Mouse (Mus musculus): ENCODE measurements at regions not wholly inside any gene's neighbourhood (a gene's known extent, or its start where the extent isn't known, plus 50 kb on each side); places are given as distances from the start of the nearest gene placed in this dataset.

- H3K36me3 ChIP-seq = no peaks in the 10 kb centered on the region
- H3K4me3 ChIP-seq = no peak overlapping the region
- H3K4me2 ChIP-seq = no peak overlapping the region
- no peaks in the 10 kb centered on the region for H3K4me1 ChIP-seq (replicated peaks)
- H3K27ac ChIP-seq (replicated peaks) = no peak overlapping the region
- H3K9me3 ChIP-seq = 0 out of 2 replicates have a peak, but pooled peaks cover 7% of the 10 kb centered on the region
- H3K9ac ChIP-seq = no peak overlapping the region
- H3K27me3 ChIP-seq = no peaks in the 10 kb centered on the region
- 91% methylated on average over 4 of the region's 4 CpGs for WGBS
- no peak for ATAC-seq (ENCODE audit: low read depth)
Measured at GRCm38 (mm10) chr1:186350381-186350780, 233.3 kb upstream of the Lyplal1 start.

DNA sequence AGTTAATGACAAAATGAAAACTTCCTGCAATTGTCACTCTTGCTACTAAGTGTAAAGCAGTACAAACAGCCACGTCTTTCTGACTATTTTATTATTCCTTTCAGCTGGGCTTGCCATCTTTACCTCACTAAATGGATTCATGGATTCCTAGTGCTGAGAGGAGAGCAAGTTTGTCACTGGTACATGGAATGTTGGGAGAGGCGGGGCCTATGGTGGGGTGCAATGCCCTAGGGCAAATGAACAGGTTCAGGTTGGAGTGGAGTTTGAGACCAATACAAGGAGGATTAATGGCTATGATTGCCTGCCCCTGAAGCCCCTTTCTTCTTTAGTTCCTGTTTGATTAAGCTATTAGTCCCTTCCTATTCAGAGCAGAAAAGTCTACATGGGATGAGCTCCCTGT, 232.9 kb upstream of the Lyplal1 start:
- Histone ChIP-seq H3K9me3 (0 out of 2 replicates have a peak, but pooled peaks cover 7% of the 10 kb centered on the region), H3K4me3 (no peak overlapping the region), H3K36me3 (no peaks in the 10 kb centered on the region), H3K27me3 (no peaks in the 10 kb centered on the region), H3K4me1 (replicated peaks) (no peaks in the 10 kb centered on the region), H3K9ac (no peak overlapping the region), H3K4me2 (no peak overlapping the region), H3K27ac (replicated peaks) (no peak overlapping the region)
- no peak for ATAC-seq (ENCODE audit: low read depth)
- 79% methylated on average over 2 of the region's 2 CpGs for WGBS

GRCm38 (mm10) chr1:186347413-186348147, 230.5 kb upstream of the Lyplal1 start:
- no peaks in the 10 kb centered on the region for H3K4me1 ChIP-seq (replicated peaks)
- ATAC-seq (ENCODE audit: low read depth) = no peak
- H3K36me3 ChIP-seq = no peaks in the 10 kb centered on the region
- 81% methylated on average over 14 of the region's 14 CpGs for WGBS
- no peaks in the 10 kb centered on the region for H3K27me3 ChIP-seq
- 0 out of 2 replicates have a peak, but pooled peaks cover 6% of the 10 kb centered on the region for H3K9me3 ChIP-seq
- no peak overlapping the region for H3K4me2 ChIP-seq
- H3K4me3 ChIP-seq = no peak overlapping the region
- H3K9ac ChIP-seq = no peak overlapping the region
- no peak overlapping the region for H3K27ac ChIP-seq (replicated peaks)

GRCm38 (mm10) chr1:186345449-186345848, 228.3 kb upstream of the Lyplal1 start:
- Histone ChIP-seq H3K27ac (replicated peaks) (no peak overlapping the region), H3K9me3 (no peaks in the 10 kb centered on the region), H3K4me1 (replicated peaks) (no peaks in the 10 kb centered on the region), H3K36me3 (no peaks in the 10 kb centered on the region), H3K4me3 (no peak overlapping the region), H3K9ac (no peak overlapping the region), H3K27me3 (no peaks in the 10 kb centered on the region), H3K4me2 (no peak overlapping the region)
- ATAC-seq (ENCODE audit: low read depth) = no peak
- WGBS = 87% methylated on average over 6 of the region's 6 CpGs

DNA sequence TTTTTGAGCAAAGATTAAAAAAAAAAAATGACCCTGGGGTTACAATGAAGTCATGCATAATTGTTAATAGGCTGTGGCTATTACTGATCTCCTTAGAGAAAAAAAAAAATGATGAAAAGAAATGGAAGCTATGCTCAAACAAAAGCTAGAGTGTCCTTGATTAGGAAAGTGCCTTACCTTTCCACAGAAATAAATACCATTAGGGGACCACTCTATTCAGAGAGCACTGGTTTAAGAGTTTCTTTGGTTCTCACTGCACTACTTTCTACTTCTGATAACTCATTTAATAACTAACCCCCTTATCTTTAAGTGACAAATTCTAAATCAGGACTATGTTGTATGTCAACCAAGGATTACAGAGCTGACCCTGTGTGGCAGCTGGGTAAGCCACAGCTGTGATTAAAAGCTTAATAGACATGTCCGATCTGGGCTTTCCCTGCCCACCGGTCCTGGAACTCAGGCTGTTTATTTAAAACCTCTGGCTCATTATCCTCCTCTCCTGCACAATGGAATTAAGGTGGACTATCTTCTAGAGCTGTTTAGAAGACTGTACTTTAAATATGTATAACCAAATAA, 225.9 kb upstream of the Lyplal1 start:
- H3K4me3 ChIP-seq = no peak overlapping the region
- no peak overlapping the region for H3K4me2 ChIP-seq
- H3K36me3 ChIP-seq = no peaks in the 10 kb centered on the region
- no peaks in the 10 kb centered on the region for H3K27me3 ChIP-seq
- 55% methylated on average over 2 of the region's 2 CpGs for WGBS
- no peak overlapping the region for H3K9ac ChIP-seq
- ATAC-seq (ENCODE audit: low read depth) = no peak
- no peaks in the 10 kb centered on the region for H3K4me1 ChIP-seq (replicated peaks)
- no peak overlapping the region for H3K27ac ChIP-seq (replicated peaks)
- no peaks in the 10 kb centered on the region for H3K9me3 ChIP-seq

- Histone ChIP-seq H3K36me3 (no peaks in the 10 kb centered on the region), H3K9ac (no peak overlapping the region), H3K4me3 (no peak overlapping the region), H3K27ac (replicated peaks) (peak overlapping the region; percentile 33; the same call in 1 of the 2 replicates), H3K27me3 (no peaks in the 10 kb centered on the region), H3K9me3 (no peaks in the 10 kb centered on the region), H3K4me2 (no peak overlapping the region), H3K4me1 (replicated peaks) (no peaks in the 10 kb centered on the region)
- ATAC-seq (ENCODE audit: low read depth) = no peak
- 81% methylated on average over 1 of the region's 1 CpGs for WGBS
Measured at GRCm38 (mm10) chr1:186342391-186342790, 225.3 kb upstream of the Lyplal1 start.

DNA sequence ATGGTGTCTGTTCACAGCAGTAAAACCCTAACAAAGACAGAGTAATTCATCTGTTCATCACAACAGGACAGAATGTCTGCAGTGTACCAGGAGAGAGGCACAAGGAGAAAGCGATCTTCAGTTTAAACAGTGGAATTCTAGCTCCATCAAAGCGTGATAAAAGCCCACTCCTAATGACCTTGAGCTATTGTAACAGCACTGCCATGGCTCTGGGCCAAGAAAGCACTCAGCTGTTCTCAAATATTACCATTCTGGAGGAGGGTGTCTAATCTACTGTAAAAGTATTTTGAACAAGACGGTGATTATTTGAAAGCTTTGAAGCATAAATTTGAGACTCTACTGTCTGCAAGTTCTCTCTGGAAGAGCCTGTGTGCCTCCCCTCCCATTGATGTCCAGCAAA, 224.8 kb upstream of the Lyplal1 start:
- Histone ChIP-seq H3K27ac (replicated peaks) (no peak overlapping the region; the same call in 1 of the 2 replicates), H3K4me2 (no peak overlapping the region), H3K9ac (no peak overlapping the region), H3K27me3 (no peaks in the 10 kb centered on the region), H3K4me3 (no peak overlapping the region), H3K9me3 (no peaks in the 10 kb centered on the region), H3K4me1 (replicated peaks) (no peaks in the 10 kb centered on the region), H3K36me3 (no peaks in the 10 kb centered on the region)
- WGBS = 53% methylated on average over 3 of the region's 3 CpGs
- peak; percentile 27; the same call in 1 of the 2 replicates for ATAC-seq (ENCODE audit: low read depth)

DNA sequence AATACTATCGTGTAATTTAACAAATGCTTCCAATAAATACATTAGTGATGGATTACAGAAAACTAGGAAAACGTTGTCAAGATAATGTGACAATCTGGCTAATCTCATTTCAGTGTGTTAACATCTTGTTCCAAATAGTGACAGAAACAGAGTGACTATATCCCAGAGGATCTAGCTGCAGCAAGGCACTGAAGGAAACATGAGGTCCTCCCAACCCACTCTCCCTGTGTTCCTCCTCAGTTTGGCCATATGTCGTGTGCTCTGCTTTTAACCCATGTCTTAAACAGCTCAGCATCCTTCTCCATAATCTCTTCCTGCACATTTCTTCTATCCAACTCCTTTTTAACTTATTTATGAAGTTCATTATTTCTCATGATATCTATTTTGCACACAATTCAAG, 223.6 kb upstream of the Lyplal1 start:
- Histone ChIP-seq H3K4me1 (replicated peaks) (no peaks in the 10 kb centered on the region), H3K27ac (replicated peaks) (no peak overlapping the region), H3K4me3 (no peak overlapping the region), H3K9ac (no peak overlapping the region), H3K27me3 (no peaks in the 10 kb centered on the region), H3K9me3 (no peaks in the 10 kb centered on the region), H3K4me2 (no peak overlapping the region), H3K36me3 (no peaks in the 10 kb centered on the region)
- WGBS = 89% methylated on average over 3 of the region's 3 CpGs
- no peak for ATAC-seq (ENCODE audit: low read depth)

DNA sequence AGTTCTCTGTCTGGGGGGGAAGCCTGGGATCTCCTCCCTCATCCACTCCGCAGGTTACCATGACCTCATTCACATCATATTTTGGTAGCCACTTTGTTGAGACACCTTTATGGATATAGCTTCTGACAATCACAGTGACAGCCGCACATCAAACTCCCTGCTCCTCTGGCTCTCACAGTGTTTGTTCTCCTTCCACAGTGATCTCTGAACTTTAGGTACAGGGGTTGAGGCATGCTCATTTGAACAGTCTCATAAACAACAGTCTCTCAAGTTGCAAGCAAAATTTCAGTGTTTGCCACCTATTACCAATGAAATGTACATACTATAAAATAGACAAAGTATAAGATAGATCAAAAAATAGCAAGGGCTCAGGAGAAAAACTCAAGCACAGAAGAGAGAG, 200.2 kb upstream of the Lyplal1 start:
- H3K4me2 ChIP-seq = no peak overlapping the region
- H3K9ac ChIP-seq = no peak overlapping the region
- H3K4me1 ChIP-seq (replicated peaks) = no peaks in the 10 kb centered on the region
- H3K4me3 ChIP-seq = no peak overlapping the region
- H3K36me3 ChIP-seq = no peaks in the 10 kb centered on the region
- 92% methylated on average over 2 of the region's 2 CpGs for WGBS
- ATAC-seq (ENCODE audit: low read depth) = no peak
- no peaks in the 10 kb centered on the region for H3K9me3 ChIP-seq
- no peaks in the 10 kb centered on the region for H3K27me3 ChIP-seq
- H3K27ac ChIP-seq (replicated peaks) = no peak overlapping the region

DNA sequence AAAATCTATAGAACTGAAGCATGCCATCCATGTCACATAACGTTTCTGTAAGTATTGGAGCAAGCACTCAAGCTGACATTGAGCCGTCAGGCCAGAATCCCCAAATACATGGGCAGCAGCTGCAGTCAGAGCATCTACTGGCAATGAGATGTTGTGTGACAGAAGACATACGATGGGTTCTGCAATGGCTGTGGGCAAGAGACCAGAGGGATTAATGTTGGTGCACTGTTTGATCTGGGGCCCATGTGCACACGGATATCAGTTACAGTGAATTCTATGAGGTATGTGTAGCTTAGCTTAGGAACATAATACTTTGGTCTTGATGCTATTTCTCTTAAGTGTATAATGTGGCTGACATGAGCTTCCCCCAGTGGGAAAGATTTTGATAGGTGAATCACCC, 197.1 kb upstream of the Lyplal1 start:
- H3K27ac ChIP-seq (replicated peaks) = no peak overlapping the region
- no peaks in the 10 kb centered on the region for H3K9me3 ChIP-seq
- H3K27me3 ChIP-seq = no peaks in the 10 kb centered on the region
- 77% methylated on average over 4 of the region's 4 CpGs for WGBS
- no peak overlapping the region for H3K4me2 ChIP-seq
- no peak overlapping the region for H3K4me3 ChIP-seq
- H3K4me1 ChIP-seq (replicated peaks) = no peaks in the 10 kb centered on the region
- H3K9ac ChIP-seq = no peak overlapping the region
- no peak for ATAC-seq (ENCODE audit: low read depth)
- no peaks in the 10 kb centered on the region for H3K36me3 ChIP-seq

- 86% methylated on average over 9 of the region's 9 CpGs for WGBS
- H3K4me2 ChIP-seq = no peak overlapping the region
- no peak overlapping the region for H3K4me3 ChIP-seq
- no peaks in the 10 kb centered on the region for H3K9me3 ChIP-seq
- no peak overlapping the region for H3K27ac ChIP-seq (replicated peaks)
- H3K4me1 ChIP-seq (replicated peaks) = no peaks in the 10 kb centered on the region
- no peaks in the 10 kb centered on the region for H3K36me3 ChIP-seq
- no peaks in the 10 kb centered on the region for H3K27me3 ChIP-seq
- ATAC-seq (ENCODE audit: low read depth) = no peak
- no peak overlapping the region for H3K9ac ChIP-seq
Measured at GRCm38 (mm10) chr1:186312698-186313097, 195.6 kb upstream of the Lyplal1 start.

DNA sequence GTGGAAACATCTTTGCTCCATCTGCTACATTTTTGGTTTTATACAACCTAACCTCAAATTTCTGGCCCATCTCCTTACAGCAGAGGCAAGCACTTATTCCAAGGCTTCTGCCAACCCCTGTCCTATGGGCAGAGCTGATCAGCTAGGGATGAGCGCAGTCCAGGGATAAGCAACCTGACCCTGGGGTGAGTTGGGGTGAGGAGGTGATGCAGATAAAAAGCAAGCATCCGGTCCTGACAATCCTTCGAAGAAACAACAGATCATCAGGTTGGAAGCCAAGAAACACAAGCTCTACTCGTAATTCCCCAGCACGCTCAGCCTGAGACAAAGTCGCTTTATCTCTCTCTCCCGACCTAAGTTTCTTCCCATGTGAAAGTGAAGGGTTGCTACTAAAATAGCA, 194.9 kb upstream of the Lyplal1 start:
- WGBS = 84% methylated on average over 7 of the region's 7 CpGs
- H3K27me3 ChIP-seq = no peaks in the 10 kb centered on the region
- no peak overlapping the region for H3K4me3 ChIP-seq
- no peaks in the 10 kb centered on the region for H3K4me1 ChIP-seq (replicated peaks)
- no peak overlapping the region for H3K9ac ChIP-seq
- H3K9me3 ChIP-seq = no peaks in the 10 kb centered on the region
- no peak overlapping the region for H3K27ac ChIP-seq (replicated peaks)
- no peak for ATAC-seq (ENCODE audit: low read depth)
- H3K36me3 ChIP-seq = no peaks in the 10 kb centered on the region
- H3K4me2 ChIP-seq = no peak overlapping the region

DNA sequence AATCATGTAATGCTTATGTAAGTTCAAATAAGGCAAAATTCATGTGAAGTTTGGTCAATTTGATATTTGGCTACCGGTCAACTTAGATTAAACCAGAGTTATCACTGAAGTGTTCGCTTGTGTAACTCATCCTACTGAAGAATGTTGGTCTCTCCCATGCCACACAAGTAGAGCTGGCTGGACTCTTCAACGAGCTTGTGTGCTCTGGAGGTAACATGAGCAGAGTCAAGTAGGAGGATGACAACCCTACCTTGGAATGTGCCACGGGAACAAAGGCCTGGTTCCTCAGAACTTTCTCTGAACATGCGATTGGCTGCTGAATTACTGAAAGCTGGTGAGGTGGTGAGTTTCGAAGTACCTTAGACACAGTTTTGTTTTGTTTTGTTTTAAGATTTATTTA, 190.5 kb upstream of the Lyplal1 start:
- H3K27ac ChIP-seq (replicated peaks) = no peak overlapping the region
- 86% methylated on average over 6 of the region's 6 CpGs for WGBS
- H3K4me1 ChIP-seq (replicated peaks) = no peaks in the 10 kb centered on the region
- H3K9me3 ChIP-seq = no peaks in the 10 kb centered on the region
- no peak for ATAC-seq (ENCODE audit: low read depth)
- no peak overlapping the region for H3K4me3 ChIP-seq
- no peak overlapping the region for H3K4me2 ChIP-seq
- H3K27me3 ChIP-seq = no peaks in the 10 kb centered on the region
- no peaks in the 10 kb centered on the region for H3K36me3 ChIP-seq
- no peak overlapping the region for H3K9ac ChIP-seq

All from neural tube, embryonic 13.5 days (tissue).